Mouse (Mus musculus) C2C12 (cell line): Measurements from ENCODE around the gene Atp6v1a. TPM values are rescaled to one million over a fixed set of nuclear protein-coding genes. Genes with fewer than 3 reads are reported as not detected.

Experiments
- H3K27me3 ChIP-seq: one replicate; pipeline ENCODE4 v1.6.1; 2011; ENCODE audit not compliant: control insufficient read depth, insufficient read depth, insufficient read length
- H3K36me3 ChIP-seq: one replicate; pipeline ENCODE4 v1.6.1; 2011; ENCODE audit not compliant: control insufficient read depth, insufficient read depth
- H3K4me3 ChIP-seq: one replicate; pipeline ENCODE4 v1.5.1; 2011; ENCODE audit warnings: mild to moderate bottlenecking, control low read depth; ENCODE audit not compliant: poor library complexity, insufficient read depth, severe bottlenecking
- H3K79me2 ChIP-seq: one replicate; pipeline ENCODE4 v1.6.1; 2011; ENCODE audit not compliant: control insufficient read depth, insufficient read depth
- H3K79me3 ChIP-seq: one replicate; pipeline ENCODE4 v1.6.1; 2011; ENCODE audit warnings: low read depth, control low read depth
- H3ac ChIP-seq: one replicate; pipeline ENCODE3; 2011; ENCODE audit warnings: low read depth; ENCODE audit not compliant: control insufficient read depth, insufficient read length
- CEBPB ChIP-seq: IDR thresholded peaks from one replicate; pipeline ENCODE4 v1.6.1; 2011; ENCODE audit warnings: low read depth, mild to moderate bottlenecking, control low read depth, moderate library complexity
- CTCF ChIP-seq: IDR thresholded peaks from one replicate; pipeline ENCODE4 v1.5.1; 2011; ENCODE audit not compliant: control insufficient read depth, insufficient read depth, insufficient read length
- FOSL1 ChIP-seq: IDR thresholded peaks from one replicate; pipeline ENCODE4 v1.8.0; 2011; ENCODE audit warnings: mild to moderate bottlenecking, low read length; ENCODE audit not compliant: poor library complexity, insufficient read depth, severe bottlenecking
- MAX ChIP-seq: IDR thresholded peaks from one replicate; pipeline ENCODE4 v1.6.1; 2011; ENCODE audit warnings: mild to moderate bottlenecking, control low read depth
- MYOD1 ChIP-seq: IDR thresholded peaks from one replicate; pipeline ENCODE4 v1.6.1; 2011; ENCODE audit warnings: low read depth; ENCODE audit not compliant: control insufficient read depth, insufficient read length
- MYOG ChIP-seq: IDR thresholded peaks from one replicate; pipeline ENCODE4 v1.6.1; 2011; ENCODE audit not compliant: control insufficient read depth, insufficient read length; ENCODE audit errors: extremely low read depth
- USF1 ChIP-seq: IDR thresholded peaks from one replicate; pipeline ENCODE4 v1.6.1; 2011; ENCODE audit warnings: low read depth, mild to moderate bottlenecking, control low read depth, moderate library complexity
- polyA plus RNA-seq: library from polyadenylated mRNA; unstranded; fragments of >200 nt; fragmentation: generic; extraction: Trizol; gene quantifications from one replicate; pipeline ENCODE4 v1.2.1, GENCODE M21; 2012; ENCODE audit warnings: missing spikeins

Atp6v1a gene
- polyA plus RNA-seq, 1 experiment, result 29.1 TPM

DNA sequence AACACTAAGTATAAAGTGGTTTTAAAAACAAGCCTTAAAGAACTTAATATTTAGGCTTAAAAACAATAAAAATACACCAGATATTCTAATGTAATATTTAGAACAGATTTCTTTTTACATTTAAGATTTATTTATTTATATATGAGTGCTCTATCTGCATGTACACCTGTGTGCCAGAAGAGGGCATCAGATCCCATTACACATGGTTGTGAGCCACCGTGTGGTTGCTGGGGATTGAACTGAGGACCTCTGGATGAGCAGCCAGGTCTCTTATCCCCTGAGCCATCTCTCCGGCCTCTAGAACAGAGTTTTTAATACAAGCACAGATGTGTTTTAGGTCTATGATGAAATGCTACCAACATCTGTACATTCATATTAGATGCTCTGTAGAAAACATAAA is 36.6 kb downstream of the Atp6v1a start:
- Histone ChIP-seq H3K27me3 (no peaks in the 10 kb centered on the region), H3K79me2 (no peaks in the 10 kb centered on the region), H3ac (no peak overlapping the region), H3K36me3 (peaks cover 51% of the 10 kb centered on the region), H3K4me3 (no peak overlapping the region), H3K79me3 (no peaks in the 10 kb centered on the region)
- TF ChIP-seq MAX (no peak), MYOG (no peak), CEBPB (no peak), CTCF (no peak), MYOD1 (no peak), USF1 (no peak)

DNA sequence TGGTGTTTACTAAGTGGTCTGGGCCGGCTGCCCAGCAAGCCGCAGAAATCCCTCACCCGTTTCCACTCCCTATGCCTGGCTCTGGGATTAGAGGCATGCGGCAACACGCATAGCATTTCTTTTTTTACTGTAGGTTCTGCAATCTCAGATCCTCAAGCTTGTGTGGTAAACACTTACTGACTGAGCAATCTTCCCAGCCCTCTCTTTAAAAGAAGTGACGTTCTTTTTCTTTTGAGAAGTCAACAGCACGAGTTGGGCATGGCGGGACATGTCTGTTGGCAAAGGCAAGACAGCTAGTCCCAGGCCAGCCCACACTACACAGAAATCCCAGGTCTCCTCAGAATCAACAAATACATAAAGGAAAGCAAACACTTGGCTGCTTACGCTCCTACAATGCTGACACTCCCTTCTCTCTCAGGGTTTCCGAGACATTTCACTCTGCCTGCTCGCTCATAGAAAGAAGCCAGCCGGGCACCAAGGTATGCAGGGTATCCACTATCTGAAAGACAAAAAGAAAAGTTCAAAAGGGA is 38.3 kb downstream of the Atp6v1a start:
- Histone ChIP-seq H3K36me3 (peaks cover 59% of the 10 kb centered on the region), H3ac (no peak overlapping the region), H3K4me3 (no peak overlapping the region), H3K79me2 (no peaks in the 10 kb centered on the region), H3K27me3 (no peaks in the 10 kb centered on the region), H3K79me3 (no peaks in the 10 kb centered on the region)
- TF ChIP-seq FOSL1 (no peak), USF1 (no peak), MYOD1 (no peak), MAX (no peak), CEBPB (no peak), CTCF (no peak), MYOG (no peak)

DNA sequence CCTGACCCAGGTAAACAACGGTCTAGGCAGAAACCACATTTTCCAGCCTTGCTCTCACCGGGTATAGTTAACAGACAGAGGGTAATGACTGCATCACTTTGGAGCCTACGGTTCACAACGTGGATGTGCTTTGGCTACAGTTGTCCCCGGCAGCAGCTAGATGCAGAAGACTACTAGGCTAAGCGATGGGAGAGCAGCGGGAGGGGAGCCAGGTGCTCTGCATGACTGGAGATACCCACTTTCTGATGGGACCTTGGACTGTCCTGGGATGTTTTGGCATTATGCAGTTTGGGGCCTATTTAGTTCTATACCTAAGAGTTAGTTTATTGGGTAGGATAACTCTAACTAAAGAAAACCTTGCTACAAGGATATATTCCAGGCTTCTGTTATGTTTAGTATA is 40.1 kb downstream of the Atp6v1a start:
- H3ac ChIP-seq, result no peak overlapping the region
- H3K4me3 ChIP-seq, result no peak overlapping the region
- no peak for TF ChIP-seq FOSL1
- no peak for TF ChIP-seq USF1
- no peak for TF ChIP-seq MYOG
- TF ChIP-seq MYOD1, result no peak
- no peak for TF ChIP-seq MAX
- TF ChIP-seq CTCF, result no peak
- TF ChIP-seq CEBPB, result no peak
- H3K79me2 ChIP-seq, result no peaks in the 10 kb centered on the region
- no peaks in the 10 kb centered on the region for H3K79me3 ChIP-seq
- H3K27me3 ChIP-seq, result no peaks in the 10 kb centered on the region
- peaks cover 66% of the 10 kb centered on the region for H3K36me3 ChIP-seq

DNA sequence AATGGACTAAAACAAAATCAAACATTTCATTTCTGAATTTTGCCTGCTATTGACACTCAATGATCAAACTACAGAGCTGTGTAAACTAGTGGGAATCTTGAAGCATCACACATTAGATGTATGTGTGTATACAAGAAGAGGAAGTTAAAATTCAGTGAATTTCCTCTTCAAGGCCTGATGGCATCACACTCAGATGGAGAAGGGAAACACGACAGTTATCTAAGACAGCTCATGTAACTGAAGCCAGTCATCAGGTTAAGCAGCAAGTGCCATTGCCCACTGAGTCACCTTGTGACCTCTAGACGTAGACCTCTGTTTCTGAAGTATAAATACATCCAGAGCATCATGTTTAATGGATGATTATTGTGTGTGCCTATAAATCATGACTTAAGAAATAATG is 51.9 kb downstream of the Atp6v1a start:
- Histone ChIP-seq H3K27me3 (no peaks in the 10 kb centered on the region), H3K36me3 (peaks cover 36% of the 10 kb centered on the region), H3K79me2 (no peaks in the 10 kb centered on the region), H3ac (no peak overlapping the region), H3K4me3 (no peak overlapping the region), H3K79me3 (no peaks in the 10 kb centered on the region)
- TF ChIP-seq FOSL1 (no peak), MYOG (no peak), CEBPB (no peak), CTCF (no peak), MAX (no peak), MYOD1 (no peak), USF1 (no peak)

DNA sequence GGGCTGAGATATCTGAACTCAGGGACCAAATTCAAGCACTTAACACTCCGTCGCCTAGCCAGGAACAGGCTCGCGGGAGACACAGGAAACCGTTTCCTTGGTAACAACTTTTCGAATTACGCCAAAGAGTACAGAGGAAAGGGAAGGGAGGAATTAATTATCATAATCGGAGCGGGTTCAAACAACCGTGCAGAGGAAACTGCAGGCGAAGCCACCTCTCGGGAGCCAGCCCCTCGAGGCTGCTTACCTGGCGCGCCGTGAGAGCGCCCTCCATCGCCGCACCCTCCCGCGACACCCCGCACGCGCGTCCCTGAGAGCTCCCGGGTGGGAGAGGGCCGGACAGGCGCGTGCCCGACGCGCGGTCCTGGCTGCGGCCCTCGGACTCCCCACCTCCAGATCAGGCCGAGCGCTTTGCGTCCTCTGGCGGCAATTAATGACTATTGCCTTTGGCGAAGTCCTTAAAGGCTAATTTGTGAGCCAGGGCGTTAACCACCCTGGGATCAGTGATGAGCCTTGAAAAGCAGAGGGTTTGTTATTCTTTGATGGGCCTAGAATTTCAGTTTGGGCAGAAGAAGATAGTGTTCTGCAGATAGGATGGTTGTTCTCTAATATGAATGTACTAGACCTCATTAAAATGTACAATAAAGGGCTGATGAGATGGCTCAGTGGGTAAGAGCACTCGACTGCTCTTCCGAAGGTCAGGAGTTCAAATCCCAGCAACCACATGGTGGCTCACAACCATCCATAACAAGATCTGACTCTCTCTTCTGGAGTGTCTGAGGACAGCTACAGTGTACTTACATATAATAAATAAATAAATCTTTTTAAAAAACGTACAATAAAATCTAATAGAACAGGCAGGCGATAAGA is 76.2 kb downstream of the Atp6v1a start, which contains the start of gene Gramd1c:
Gramd1c (minus strand) TSS at position 321 of the 870 bp plus-strand sequence.
- Histone ChIP-seq H3K79me3 (no peaks in the 10 kb centered on the region), H3K36me3 (no peaks in the 10 kb centered on the region), H3ac (peak within 1 kb of the TSS; percentile 37), H3K27me3 (no peaks in the 10 kb centered on the region), H3K4me3 (no peak within 1 kb of the TSS), H3K79me2 (no peaks in the 10 kb centered on the region)
- no peak for TF ChIP-seq FOSL1
- TF ChIP-seq USF1, result no peak
- no peak for TF ChIP-seq MAX
- TF ChIP-seq MYOD1, result no peak
- TF ChIP-seq CEBPB, result no peak
- peak; percentile 16 for TF ChIP-seq CTCF
- TF ChIP-seq MYOG, result no peak

DNA sequence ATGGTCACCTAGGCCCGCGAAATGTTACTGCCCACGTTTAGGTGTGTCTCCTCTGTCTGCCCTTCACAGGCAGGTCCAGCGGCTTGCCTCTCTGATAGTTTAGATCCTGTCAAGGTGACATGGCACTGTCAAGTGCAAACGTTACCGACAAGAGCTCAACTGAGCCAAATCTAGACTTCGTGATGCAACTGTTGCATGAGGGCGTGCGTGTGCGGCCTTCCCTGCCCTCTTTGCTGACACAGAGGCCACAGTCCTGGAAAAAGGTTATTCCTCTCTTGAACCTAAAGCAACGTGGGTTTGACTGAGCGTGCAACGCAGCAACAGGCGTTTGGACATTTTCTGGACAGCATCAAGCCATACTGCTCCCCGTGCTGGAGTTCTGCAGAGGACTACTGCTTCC is 78.2 kb downstream of the Atp6v1a start:
- Histone ChIP-seq H3K4me3 (no peak overlapping the region), H3K79me3 (no peaks in the 10 kb centered on the region), H3K27me3 (no peaks in the 10 kb centered on the region), H3K36me3 (no peaks in the 10 kb centered on the region), H3K79me2 (no peaks in the 10 kb centered on the region), H3ac (no peak overlapping the region)
- TF ChIP-seq MYOG (no peak), CTCF (no peak), CEBPB (no peak)
